Mouse (Mus musculus): ENCODE measurements at regions not wholly inside any gene's neighbourhood (a gene's known extent, or its start where the extent isn't known, plus 50 kb on each side); places are given as distances from the start of the nearest gene placed in this dataset.

DNA sequence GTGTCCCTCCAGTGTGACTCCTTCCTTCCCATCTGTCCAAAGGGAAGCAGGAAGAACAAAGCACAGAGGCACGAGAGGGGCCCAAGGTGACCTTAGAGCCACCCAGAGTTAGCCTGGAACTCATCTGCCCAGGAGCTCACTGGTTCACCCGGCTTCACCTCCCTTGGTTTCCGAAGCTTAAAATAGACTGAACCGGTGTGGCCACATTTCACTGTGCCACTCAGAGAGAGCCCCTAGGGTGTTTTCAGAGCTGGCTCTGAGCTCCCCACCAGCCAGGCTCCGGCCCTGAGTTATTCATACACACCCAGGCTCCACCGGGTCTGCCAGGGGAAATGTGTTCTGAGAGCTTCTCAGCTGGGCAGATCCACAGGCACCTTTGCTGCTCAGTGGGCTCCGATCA lies 53.0 kb upstream of the Adrb1 start:
- no peak for TF ChIP-seq CTCF (IDR thresholded peaks at IDR 0.05; ENCODE audit: borderline replicate concordance, insufficient read depth, low read length)
- no peak for TF ChIP-seq POLR2A (IDR thresholded peaks at IDR 0.05; ENCODE audit: low read depth, low read length)

All from embryonic fibroblast, embryonic 13.5 days (primary cell).